Mouse (Mus musculus): ENCODE data around the gene Gm10722. TPM values are rescaled to one million over a fixed set of nuclear protein-coding genes. Genes with fewer than 3 reads are reported as not detected.
"Not testable (repeated sequence)": the region's sequence is repeated elsewhere in the genome, so short reads cannot be mapped to it uniquely, and the experiment has no call there.

The Gm10722 gene
- polyA plus RNA-seq, 1 experiment: not detected

DNA sequence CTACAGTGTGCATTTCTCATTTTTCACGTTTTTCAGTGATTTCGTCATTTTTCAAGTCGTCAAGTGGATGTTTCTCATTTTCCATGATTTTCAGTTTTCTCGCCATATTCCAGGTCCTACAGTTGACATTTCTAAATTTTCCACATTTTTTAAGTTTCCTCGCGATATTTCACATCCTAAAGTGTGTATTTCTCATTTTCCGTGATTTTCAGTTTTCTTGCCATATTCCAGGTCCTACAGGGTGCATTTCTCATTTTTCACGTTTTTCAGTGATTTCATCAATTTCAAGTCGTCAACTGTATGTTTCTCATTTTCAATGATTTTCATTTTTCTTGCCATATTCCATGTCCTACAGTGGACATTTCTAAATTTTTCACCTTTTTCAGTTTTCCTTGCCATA is 14.6 kb downstream of the Gm10722 start, which contains the start of gene Gm10720:
TSS of gene Gm10720 (plus strand) at position 301 of the 400 bp plus-strand sequence.
- not testable (repeated sequence) for H3K4me1 ChIP-seq (replicated peaks; ENCODE audit: control insufficient read depth, insufficient read depth, low read length); H3K36me3 ChIP-seq (ENCODE audit: control insufficient read depth, insufficient read depth, low read length); H3K4me3 ChIP-seq (ENCODE audit: control insufficient read depth, insufficient read depth, low read length); H3K27ac ChIP-seq (ENCODE audit: control insufficient read depth, insufficient read depth, low read length); H3K27me3 ChIP-seq (ENCODE audit: control insufficient read depth, insufficient read depth, low read length); DNase-seq
- WGBS: 70% methylated on average over 5 of the region's 9 CpGs

DNA sequence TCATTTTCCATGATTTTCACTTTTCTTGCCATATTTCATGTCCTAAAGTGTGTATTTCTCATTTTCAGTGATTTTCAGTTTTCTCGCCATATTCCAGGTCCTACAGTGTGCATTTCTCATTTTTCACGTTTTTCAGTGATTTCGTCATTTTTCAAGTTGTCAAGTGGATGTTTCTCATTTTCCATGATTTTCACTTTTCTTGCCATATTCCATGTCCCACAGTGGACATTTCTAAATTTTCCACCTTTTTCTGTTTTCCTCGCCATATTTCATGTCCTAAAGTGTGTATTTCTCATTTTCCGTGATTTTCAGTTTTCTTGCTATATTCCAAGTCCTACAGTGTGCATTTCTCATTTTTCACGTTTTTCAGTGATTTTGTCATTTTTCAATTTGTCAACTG is 15.2 kb downstream of the Gm10722 start:
- not testable (repeated sequence) for DNase-seq; H3K36me3 ChIP-seq (ENCODE audit: control insufficient read depth, insufficient read depth, low read length); H3K27ac ChIP-seq (ENCODE audit: control insufficient read depth, insufficient read depth, low read length); H3K4me1 ChIP-seq (replicated peaks; ENCODE audit: control insufficient read depth, insufficient read depth, low read length); H3K27me3 ChIP-seq (ENCODE audit: control insufficient read depth, insufficient read depth, low read length); H3K4me3 ChIP-seq (ENCODE audit: control insufficient read depth, insufficient read depth, low read length)
- 78% methylated on average over 6 of the region's 6 CpGs for WGBS

DNA sequence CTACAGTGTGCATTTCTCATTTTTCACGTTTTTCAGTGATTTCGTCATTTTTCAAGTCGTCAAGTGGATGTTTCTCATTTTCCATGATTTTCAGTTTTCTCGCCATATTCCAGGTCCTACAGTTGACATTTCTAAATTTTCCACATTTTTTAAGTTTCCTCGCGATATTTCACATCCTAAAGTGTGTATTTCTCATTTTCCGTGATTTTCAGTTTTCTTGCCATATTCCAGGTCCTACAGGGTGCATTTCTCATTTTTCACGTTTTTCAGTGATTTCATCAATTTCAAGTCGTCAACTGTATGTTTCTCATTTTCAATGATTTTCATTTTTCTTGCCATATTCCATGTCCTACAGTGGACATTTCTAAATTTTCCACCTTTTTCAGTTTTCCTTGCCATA is 16.4 kb downstream of the Gm10722 start, which contains the start of gene Gm10719:
TSS of gene Gm10719 (plus strand) at position 301 of the 400 bp plus-strand sequence.
- H3K36me3 ChIP-seq (ENCODE audit: control insufficient read depth, insufficient read depth, low read length); H3K4me1 ChIP-seq (replicated peaks; ENCODE audit: control insufficient read depth, insufficient read depth, low read length); H3K27ac ChIP-seq (ENCODE audit: control insufficient read depth, insufficient read depth, low read length); H3K27me3 ChIP-seq (ENCODE audit: control insufficient read depth, insufficient read depth, low read length); H3K4me3 ChIP-seq (ENCODE audit: control insufficient read depth, insufficient read depth, low read length); DNase-seq: not testable (repeated sequence)
- 67% methylated on average over 1 of the region's 9 CpGs for WGBS

DNA sequence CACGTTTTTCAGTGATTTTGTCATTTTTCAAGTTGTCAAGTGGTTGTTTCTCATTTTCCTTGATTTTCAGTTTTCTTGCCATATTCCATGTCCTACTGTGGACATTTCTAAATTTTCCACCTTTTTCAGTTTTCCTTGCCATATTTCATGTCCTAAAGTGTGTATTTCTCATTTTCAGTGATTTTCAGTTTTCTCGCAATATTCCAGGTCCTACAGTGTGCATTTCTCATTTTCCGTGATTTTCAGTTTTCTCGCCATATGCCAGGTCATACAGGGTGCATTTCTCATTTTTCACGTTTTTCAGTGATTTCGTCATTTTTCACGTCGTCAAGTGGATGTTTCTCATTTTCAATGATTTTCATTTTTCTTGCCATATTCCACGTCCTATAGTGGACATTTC is 18.2 kb downstream of the Gm10722 start:
- DNase-seq: peak; percentile 22
- not testable (repeated sequence) for H3K4me3 ChIP-seq (ENCODE audit: control insufficient read depth, insufficient read depth, low read length); H3K27ac ChIP-seq (ENCODE audit: control insufficient read depth, insufficient read depth, low read length); H3K36me3 ChIP-seq (ENCODE audit: control insufficient read depth, insufficient read depth, low read length); H3K4me1 ChIP-seq (replicated peaks; ENCODE audit: control insufficient read depth, insufficient read depth, low read length); H3K27me3 ChIP-seq (ENCODE audit: control insufficient read depth, insufficient read depth, low read length)
- WGBS: 67% methylated on average over 9 of the region's 9 CpGs

DNA sequence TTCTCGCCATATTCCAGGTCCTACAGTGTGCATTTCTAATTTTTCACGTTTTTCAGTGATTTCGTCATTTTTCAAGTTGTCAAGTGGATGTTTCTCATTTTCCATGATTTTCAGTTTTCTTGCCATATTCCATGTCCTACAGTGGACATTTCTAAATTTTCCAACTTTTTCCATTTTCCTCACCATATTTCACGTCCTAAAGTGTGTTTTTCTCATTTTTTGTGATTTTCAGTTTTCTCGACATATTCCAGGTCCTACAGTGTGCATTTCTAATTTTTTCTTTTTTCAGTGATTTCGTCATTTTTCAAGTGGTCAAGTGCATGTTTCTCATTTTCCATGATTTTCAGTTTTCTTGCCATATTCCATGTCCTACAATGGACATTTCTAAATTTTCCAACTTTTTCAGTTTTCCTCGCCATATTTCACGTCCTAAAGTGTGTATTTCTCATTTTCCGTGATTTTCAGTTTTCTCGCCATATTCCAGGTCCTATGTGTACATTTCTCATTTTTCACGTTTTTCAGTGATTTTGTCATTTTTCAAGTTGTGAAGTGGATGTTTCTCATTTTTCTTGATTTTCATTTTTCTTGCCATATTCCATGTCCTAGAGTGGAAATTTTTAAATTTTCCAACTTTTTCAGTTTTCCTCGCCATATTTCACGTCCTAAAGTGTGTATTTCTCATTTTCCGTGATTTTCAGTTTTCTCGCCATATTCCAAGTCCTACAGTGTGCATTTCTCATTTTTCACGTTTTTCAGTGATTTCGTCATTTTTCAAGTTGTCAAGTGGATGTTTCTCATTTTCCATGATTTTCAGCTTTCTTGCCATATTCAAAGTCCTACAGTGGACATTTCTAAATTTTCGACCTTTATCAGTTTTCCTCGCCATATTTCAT is 19.4 kb downstream of the Gm10722 start:
- not testable (repeated sequence) for H3K36me3 ChIP-seq (ENCODE audit: control insufficient read depth, insufficient read depth, low read length); H3K27ac ChIP-seq (ENCODE audit: control insufficient read depth, insufficient read depth, low read length); H3K4me3 ChIP-seq (ENCODE audit: control insufficient read depth, insufficient read depth, low read length); H3K4me1 ChIP-seq (replicated peaks; ENCODE audit: control insufficient read depth, insufficient read depth, low read length); H3K27me3 ChIP-seq (ENCODE audit: control insufficient read depth, insufficient read depth, low read length)
- peak; percentile 48 for DNase-seq
- WGBS: 80% methylated on average over 17 of the region's 19 CpGs

DNA sequence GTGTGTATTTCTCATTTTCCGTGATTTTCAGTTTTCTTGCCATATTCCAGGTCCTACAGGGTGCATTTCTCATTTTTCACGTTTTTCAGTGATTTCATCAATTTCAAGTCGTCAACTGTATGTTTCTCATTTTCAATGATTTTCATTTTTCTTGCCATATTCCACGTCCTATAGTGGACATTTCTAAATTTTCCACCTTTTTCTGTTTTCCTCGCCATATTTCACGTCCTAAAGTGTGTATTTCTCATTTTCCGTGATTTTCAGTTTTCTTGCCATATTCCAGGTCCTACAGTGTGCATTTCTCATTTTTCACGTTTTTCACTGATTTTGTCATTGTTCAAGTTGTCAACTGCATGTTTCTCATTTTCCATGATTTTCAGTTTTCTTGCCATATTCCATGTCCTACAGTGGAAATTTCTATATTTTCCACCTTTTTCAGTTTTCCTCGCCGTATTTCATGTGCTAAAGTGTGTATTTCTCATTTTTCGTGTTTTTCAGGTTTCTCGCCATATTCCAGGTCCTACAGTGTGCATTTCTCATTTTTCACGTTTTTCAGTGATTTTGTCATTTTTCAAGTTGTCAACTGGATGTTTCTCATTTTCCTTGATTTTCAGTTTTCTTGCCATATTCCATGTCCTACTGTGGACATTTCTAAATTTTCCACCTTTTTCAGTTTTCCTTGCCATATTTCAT is 21.7 kb downstream of the Gm10722 start:
- 77% methylated on average over 11 of the region's 13 CpGs for WGBS
- not testable (repeated sequence) for H3K27ac ChIP-seq (ENCODE audit: control insufficient read depth, insufficient read depth, low read length); H3K27me3 ChIP-seq (ENCODE audit: control insufficient read depth, insufficient read depth, low read length); H3K4me1 ChIP-seq (replicated peaks; ENCODE audit: control insufficient read depth, insufficient read depth, low read length); H3K4me3 ChIP-seq (ENCODE audit: control insufficient read depth, insufficient read depth, low read length); H3K36me3 ChIP-seq (ENCODE audit: control insufficient read depth, insufficient read depth, low read length)
- DNase-seq: peak; percentile 65

DNA sequence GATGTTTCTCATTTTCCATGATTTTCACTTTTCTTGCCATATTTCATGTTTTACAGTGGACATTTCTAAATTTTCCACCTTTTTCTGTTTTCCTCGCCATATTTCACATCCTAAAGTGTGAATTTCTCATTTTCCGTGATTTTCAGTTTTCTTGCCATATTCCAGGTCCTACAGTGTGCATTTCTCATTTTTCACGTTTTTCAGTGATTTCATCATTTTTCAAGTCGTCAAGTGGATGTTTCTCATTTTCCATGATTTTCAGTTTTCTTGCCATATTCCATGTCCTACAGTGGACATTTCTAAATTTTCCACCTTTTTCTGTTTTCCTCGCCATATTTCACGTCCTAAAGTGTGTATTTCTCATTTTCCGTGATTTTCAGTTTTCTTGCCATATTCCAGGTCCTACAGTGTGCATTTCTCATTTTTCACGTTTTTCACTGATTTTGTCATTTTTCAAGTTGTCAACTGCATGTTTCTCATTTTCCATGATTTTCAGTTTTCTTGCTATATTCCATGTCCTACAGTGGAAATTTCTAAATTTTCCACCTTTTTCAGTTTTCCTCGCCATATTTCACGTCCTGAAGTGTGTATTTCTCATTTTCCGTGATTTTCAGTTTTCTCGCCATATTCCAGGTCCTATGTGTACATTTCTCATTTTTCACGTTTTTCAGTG is 22.7 kb downstream of the Gm10722 start, which contains the start of gene Gm10718:
TSS of gene Gm10718 (plus strand) at position 236 of the 673 bp plus-strand sequence.
- DNase-seq: peak; percentile 6

DNA sequence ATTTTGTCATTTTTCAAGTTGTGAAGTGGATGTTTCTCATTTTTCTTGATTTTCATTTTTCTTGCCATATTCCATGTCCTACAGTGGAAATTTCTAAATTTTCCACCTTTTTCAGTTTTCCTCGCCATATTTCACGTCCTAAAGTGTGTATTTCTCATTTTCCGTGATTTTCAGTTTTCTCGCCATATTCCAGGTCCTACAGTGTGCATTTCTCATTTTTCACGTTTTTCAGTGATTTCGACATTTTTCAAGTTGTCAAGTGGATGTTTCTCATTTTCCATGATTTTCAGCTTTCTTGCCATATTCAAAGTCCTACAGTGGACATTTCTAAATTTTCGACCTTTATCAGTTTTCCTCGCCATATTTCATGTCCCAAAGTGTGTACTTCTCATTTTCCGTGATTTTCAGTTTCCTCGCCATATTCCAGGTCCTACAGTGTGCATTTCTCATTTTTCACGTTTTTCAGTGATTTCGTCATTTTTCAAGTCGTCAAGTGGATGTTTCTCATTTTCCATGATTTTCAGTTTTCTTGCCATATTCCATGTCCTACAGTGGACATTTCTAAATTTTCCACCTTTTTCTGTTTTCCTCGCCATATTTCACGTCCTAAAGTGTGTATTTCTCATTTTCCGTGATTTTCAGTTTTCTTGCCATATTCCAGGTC is 23.4 kb downstream of the Gm10722 start:
- not testable (repeated sequence) for H3K27me3 ChIP-seq (ENCODE audit: control insufficient read depth, insufficient read depth, low read length); H3K27ac ChIP-seq (ENCODE audit: control insufficient read depth, insufficient read depth, low read length); H3K4me3 ChIP-seq (ENCODE audit: control insufficient read depth, insufficient read depth, low read length); H3K4me1 ChIP-seq (replicated peaks; ENCODE audit: control insufficient read depth, insufficient read depth, low read length); H3K36me3 ChIP-seq (ENCODE audit: control insufficient read depth, insufficient read depth, low read length)
- DNase-seq: peak; percentile 68
- WGBS: 80% methylated on average over 16 of the region's 16 CpGs

More for the DNA sequence above, 22.7 kb downstream of the Gm10722 start, which contains the start of gene Gm10718:
- 78% methylated on average over 12 of the region's 13 CpGs for WGBS
- H3K4me3 ChIP-seq (ENCODE audit: control insufficient read depth, insufficient read depth, low read length); H3K36me3 ChIP-seq (ENCODE audit: control insufficient read depth, insufficient read depth, low read length); H3K27ac ChIP-seq (ENCODE audit: control insufficient read depth, insufficient read depth, low read length); H3K4me1 ChIP-seq (replicated peaks; ENCODE audit: control insufficient read depth, insufficient read depth, low read length); H3K27me3 ChIP-seq (ENCODE audit: control insufficient read depth, insufficient read depth, low read length): not testable (repeated sequence)

DNA sequence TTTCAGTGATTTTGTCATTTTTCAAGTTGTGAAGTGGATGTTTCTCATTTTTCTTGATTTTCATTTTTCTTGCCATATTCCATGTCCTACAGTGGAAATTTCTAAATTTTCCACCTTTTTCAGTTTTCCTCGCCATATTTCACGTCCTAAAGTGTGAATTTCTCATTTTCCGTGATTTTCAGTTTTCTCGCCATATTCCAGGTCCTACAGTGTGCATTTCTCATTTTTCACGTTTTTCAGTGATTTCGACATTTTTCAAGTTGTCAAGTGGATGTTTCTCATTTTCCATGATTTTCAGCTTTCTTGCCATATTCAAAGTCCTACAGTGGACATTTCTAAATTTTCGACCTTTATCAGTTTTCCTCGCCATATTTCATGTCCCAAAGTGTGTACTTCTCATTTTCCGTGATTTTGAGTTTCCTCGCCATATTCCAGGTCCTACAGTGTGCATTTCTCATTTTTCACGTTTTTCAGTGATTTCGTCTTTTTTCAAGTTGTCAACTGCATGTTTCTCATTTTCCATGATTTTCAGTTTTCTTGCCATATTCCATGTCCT is 24.3 kb downstream of the Gm10722 start, which contains the start of gene Gm10717:
TSS of gene Gm10717 (plus strand) at position 506 of the 556 bp plus-strand sequence.
- not testable (repeated sequence) for H3K27ac ChIP-seq (ENCODE audit: control insufficient read depth, insufficient read depth, low read length); H3K27me3 ChIP-seq (ENCODE audit: control insufficient read depth, insufficient read depth, low read length); H3K36me3 ChIP-seq (ENCODE audit: control insufficient read depth, insufficient read depth, low read length); H3K4me1 ChIP-seq (replicated peaks; ENCODE audit: control insufficient read depth, insufficient read depth, low read length); H3K4me3 ChIP-seq (ENCODE audit: control insufficient read depth, insufficient read depth, low read length)
- 73% methylated on average over 12 of the region's 12 CpGs for WGBS
- DNase-seq: peak; percentile 24

DNA sequence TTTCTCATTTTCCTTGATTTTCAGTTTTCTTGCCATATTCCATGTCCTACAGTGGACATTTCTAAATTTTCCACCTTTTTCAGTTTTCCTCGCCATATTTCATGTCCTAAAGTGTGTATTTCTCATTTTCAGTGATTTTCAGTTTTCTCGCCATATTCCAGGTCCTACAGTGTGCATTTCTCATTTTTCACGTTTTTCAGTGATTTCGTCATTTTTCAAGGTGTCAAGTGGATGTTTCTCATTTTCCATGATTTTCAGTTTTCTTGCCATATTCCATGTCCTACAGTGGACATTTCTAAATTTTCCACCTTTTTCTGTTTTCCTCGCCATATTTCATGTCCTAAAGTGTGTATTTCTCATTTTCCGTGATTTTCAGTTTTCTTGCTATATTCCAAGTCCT is 24.9 kb downstream of the Gm10722 start:
- not testable (repeated sequence) for H3K4me3 ChIP-seq (ENCODE audit: control insufficient read depth, insufficient read depth, low read length)
- peak; percentile 70 for DNase-seq

More for the DNA sequence above, 24.9 kb downstream of the Gm10722 start:
- H3K4me1 ChIP-seq (replicated peaks; ENCODE audit: control insufficient read depth, insufficient read depth, low read length); H3K36me3 ChIP-seq (ENCODE audit: control insufficient read depth, insufficient read depth, low read length); H3K27me3 ChIP-seq (ENCODE audit: control insufficient read depth, insufficient read depth, low read length); H3K27ac ChIP-seq (ENCODE audit: control insufficient read depth, insufficient read depth, low read length): not testable (repeated sequence)
- 77% methylated on average over 5 of the region's 6 CpGs for WGBS
